Mouse (Mus musculus) liver, adult 2 months (tissue): ENCODE measurements around the gene Alg5. TPM values are rescaled to one million over a fixed set of nuclear protein-coding genes. Genes with fewer than 3 reads are reported as not detected.
"Not testable (repeated sequence)": the region's sequence is repeated elsewhere in the genome, so short reads cannot be mapped to it uniquely, and the experiment has no call there.

Experiments
- DNase-seq: peaks from one replicate; pipeline ENCODE4 v3.0.0-alpha.2; 2011; ENCODE audit warnings: low read depth, low spot score; ENCODE audit errors: extremely low read depth
- H3K27ac ChIP-seq: fragments of 200-500 bp; replicated peaks from 2 replicates; pipeline ENCODE4 v1.5.1; 2012; ENCODE audit warnings: low read depth, mild to moderate bottlenecking, control low read depth, inconsistent platforms, low read length; ENCODE audit not compliant: insufficient read depth
- H3K27me3 ChIP-seq: fragments of 200-500 bp; 2 replicates; pipeline ENCODE4 v1.6.1; 2012; ENCODE audit warnings: mild to moderate bottlenecking, moderate library complexity, low read length, inconsistent platforms; ENCODE audit not compliant: control insufficient read depth, insufficient read depth
- H3K36me3 ChIP-seq: fragments of 200-500 bp; 2 replicates; pipeline ENCODE4 v1.6.1; 2012; ENCODE audit warnings: low read length, inconsistent platforms; ENCODE audit not compliant: control insufficient read depth, insufficient read depth
- H3K4me1 ChIP-seq: fragments of 200-500 bp; 2 replicates; pipeline ENCODE4 v1.6.1; 2011; ENCODE audit warnings: low read length; ENCODE audit not compliant: control insufficient read depth, insufficient read depth
- H3K4me3 ChIP-seq: fragments of 200-500 bp; 2 replicates; pipeline ENCODE4 v1.5.1; 2011; ENCODE audit warnings: low read depth, mild to moderate bottlenecking, control low read depth, low read length, moderate library complexity; ENCODE audit not compliant: insufficient read depth
- H3K79me2 ChIP-seq: fragments of 200-500 bp; 2 replicates; pipeline ENCODE4 v1.6.1; 2012; ENCODE audit warnings: inconsistent platforms, mild to moderate bottlenecking, low read length, moderate library complexity; ENCODE audit not compliant: control insufficient read depth, insufficient read depth
- H3K9ac ChIP-seq: fragments of 200-500 bp; 2 replicates; pipeline ENCODE4 v1.6.1; 2012; ENCODE audit warnings: low read depth, mild to moderate bottlenecking, control low read depth, inconsistent platforms, low read length
- CTCF ChIP-seq: fragments of 200-500 bp; IDR thresholded peaks from 2 replicates; pipeline ENCODE4 v1.5.1; 2011; ENCODE audit warnings: low read depth, low read length, control low read depth
- POLR2A ChIP-seq: fragments of 200-500 bp; IDR thresholded peaks from 2 replicates; pipeline ENCODE4 v1.6.1; 2011; ENCODE audit warnings: low read length, control low read depth; ENCODE audit not compliant: insufficient read depth; ENCODE audit errors: extremely low read depth
- WGBS: fragments of 180-500 bp; shearing (Covaris S2); methylation state at CpG from one replicate; pipeline ENCODE4 v1.1.7; 2018; 5-methylcytosine and 5-hydroxymethylcytosine counted together
- polyA plus RNA-seq: library from polyadenylated mRNA; depleted of rRNA; stranded (reverse); fragments of >200 nt; gene quantifications from 2 replicates; pipeline ENCODE4 v1.2.3, GENCODE M21; 2012
- total RNA-seq: library from RNA; depleted of rRNA; stranded (reverse); fragments of >200 nt; gene quantifications from 2 replicates; pipeline ENCODE4 v1.2.3, GENCODE M21; 2014

Gene Alg5
- total and polyA plus RNA-seq, 2 experiments = 14.8 to 33.4 TPM

DNA sequence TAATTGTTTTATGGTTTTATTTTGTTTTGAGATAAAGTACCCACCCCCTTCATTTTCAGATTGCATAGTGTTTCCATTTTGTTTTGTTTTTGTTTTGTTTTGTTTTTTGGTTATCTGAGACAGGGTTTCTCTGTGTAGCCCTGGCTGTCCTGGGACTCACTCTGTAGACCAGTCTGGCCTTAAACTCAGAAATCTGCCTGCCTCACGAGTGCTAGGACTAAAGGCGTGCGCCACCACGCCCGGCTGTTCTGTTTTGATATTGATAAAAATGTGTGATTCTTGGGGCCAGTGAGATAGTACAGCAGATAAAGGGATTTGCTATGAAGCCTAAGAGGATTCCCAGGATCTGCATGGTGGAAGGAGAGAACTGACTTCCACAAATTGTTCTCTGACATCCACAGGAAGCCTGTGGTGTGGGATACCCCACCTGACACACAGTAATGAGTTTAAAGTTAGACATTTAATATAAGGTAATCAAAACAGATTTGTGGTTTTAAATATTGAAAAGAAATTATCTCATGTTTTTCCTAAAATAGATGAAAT lies 35.5 kb upstream of the Alg5 start:
- H3K4me3 ChIP-seq = no peak overlapping the region
- no peak for DNase-seq
- H3K9ac ChIP-seq = no peak overlapping the region
- no peak overlapping the region for H3K27ac ChIP-seq
- H3K36me3 ChIP-seq = peaks cover 55% of the 10 kb centered on the region
- H3K27me3 ChIP-seq = no peaks in the 10 kb centered on the region
- H3K79me2 ChIP-seq = no peaks in the 10 kb centered on the region; the same call in 1 of the 2 replicates
- no peak for TF ChIP-seq CTCF
- 84% methylated on average over 5 of the region's 5 CpGs for WGBS
- H3K4me1 ChIP-seq = no peaks in the 10 kb centered on the region

DNA sequence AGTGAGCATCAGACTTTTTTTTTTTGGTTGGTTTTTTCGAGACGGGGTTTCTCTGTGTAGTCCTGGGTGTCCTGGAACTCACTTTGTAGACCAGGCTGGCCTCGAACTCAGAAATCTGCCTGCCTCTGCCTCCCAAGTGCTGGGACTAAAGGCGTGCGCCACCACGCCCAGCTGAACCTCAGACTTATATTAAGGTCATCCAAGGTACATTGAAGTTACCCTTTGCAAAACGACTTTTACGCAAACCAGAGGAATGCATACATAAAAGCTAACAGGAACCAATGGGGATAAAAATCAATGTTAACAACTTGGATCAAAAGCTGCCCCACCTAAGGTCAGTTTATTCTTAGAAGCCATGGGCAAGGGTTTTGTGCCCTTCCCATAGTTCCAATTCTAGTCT lies 31.2 kb upstream of the Alg5 start:
- not testable (repeated sequence) for DNase-seq, H3K27me3 ChIP-seq, H3K9ac ChIP-seq, H3K4me1 ChIP-seq, H3K27ac ChIP-seq, H3K79me2 ChIP-seq, H3K4me3 ChIP-seq
- H3K36me3 ChIP-seq = peaks cover 54% of the 10 kb centered on the region
- WGBS = 94% methylated on average over 8 of the region's 8 CpGs

- no peak for TF ChIP-seq CTCF
- TF ChIP-seq POLR2A = no peak
- H3K79me2 ChIP-seq = no peaks in the 10 kb centered on the region
- no peak overlapping the region for H3K4me3 ChIP-seq
- no peak overlapping the region for H3K9ac ChIP-seq
- no peak for DNase-seq
- no peaks in the 10 kb centered on the region for H3K27me3 ChIP-seq
- H3K36me3 ChIP-seq = peaks cover 57% of the 10 kb centered on the region
- 0 out of 2 replicates have a peak overlapping the region, but pooled peaks have one; percentile 43 for H3K27ac ChIP-seq
- WGBS = 79% methylated on average over 9 of the region's 9 CpGs
- H3K4me1 ChIP-seq = no peaks in the 10 kb centered on the region
These were observed 26.4 kb upstream of the Alg5 start for GRCm38 (mm10) chr3:54708972-54709371.

- H3K27me3 ChIP-seq = no peaks in the 10 kb centered on the region
- DNase-seq = no peak
- no peak within 1 kb of the TSS for H3K9ac ChIP-seq
- no peaks in the 10 kb centered on the region for H3K4me1 ChIP-seq
- 90% methylated on average over 6 of the region's 6 CpGs for WGBS
- TF ChIP-seq POLR2A (no peak), CTCF (no peak)
- peaks cover 59% of the 10 kb centered on the region for H3K36me3 ChIP-seq
- no peaks in the 10 kb centered on the region for H3K79me2 ChIP-seq
- no peak within 1 kb of the TSS for H3K4me3 ChIP-seq
- H3K27ac ChIP-seq = no peak within 1 kb of the TSS
These were observed 21.1 kb upstream of the Alg5 start, which contains the start of gene Gm21958 for GRCm38 (mm10) chr3:54714253-54714652. TSS of gene Gm21958 (minus strand) at chr3:54714353.

GRCm38 (mm10) chr3:54715461-54715860 lies 19.9 kb upstream of the Alg5 start:
- Histone ChIP-seq H3K27ac (no peak overlapping the region), H3K79me2 (no peaks in the 10 kb centered on the region), H3K27me3 (no peaks in the 10 kb centered on the region), H3K36me3 (peaks cover 53% of the 10 kb centered on the region), H3K4me1 (no peaks in the 10 kb centered on the region), H3K9ac (no peak overlapping the region), H3K4me3 (no peak overlapping the region)
- 92% methylated on average over 6 of the region's 6 CpGs for WGBS
- no peak for DNase-seq
- no peak for TF ChIP-seq POLR2A
- TF ChIP-seq CTCF = no peak

DNA sequence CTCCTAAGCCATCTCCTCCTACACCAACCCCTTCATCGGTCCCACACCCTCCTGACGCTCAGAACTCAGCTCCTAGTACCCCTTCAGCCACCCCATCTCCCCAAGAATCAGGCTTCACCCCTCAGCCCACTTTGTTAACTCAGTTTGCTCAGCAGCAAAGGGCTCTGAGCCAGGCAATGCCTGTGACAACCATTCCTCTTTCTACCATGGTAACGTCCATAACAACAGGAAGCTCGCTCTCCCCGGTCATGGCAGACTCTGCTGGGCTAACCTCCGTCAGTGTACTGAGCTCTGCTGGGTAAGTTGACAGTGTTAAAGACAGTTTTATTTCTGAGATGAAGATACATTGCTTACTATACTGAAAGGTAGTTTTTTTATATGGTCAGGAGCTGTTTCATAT lies 18.0 kb upstream of the Alg5 start:
- H3K4me1 ChIP-seq = no peaks in the 10 kb centered on the region
- TF ChIP-seq CTCF (no peak), POLR2A (no peak)
- H3K4me3 ChIP-seq = no peak overlapping the region

More for the DNA sequence above, 18.0 kb upstream of the Alg5 start:
- no peaks in the 10 kb centered on the region for H3K27me3 ChIP-seq
- no peak for DNase-seq
- no peak overlapping the region for H3K27ac ChIP-seq
- peaks cover 50% of the 10 kb centered on the region for H3K36me3 ChIP-seq
- H3K9ac ChIP-seq = no peak overlapping the region
- H3K79me2 ChIP-seq = no peaks in the 10 kb centered on the region; the same call in 1 of the 2 replicates
- WGBS = 92% methylated on average over 6 of the region's 6 CpGs
